Mouse (Mus musculus) midbrain, embryonic 14.5 days (tissue): ENCODE results near the gene Ppwd1. TPM values are rescaled to one million over a fixed set of nuclear protein-coding genes. Genes with fewer than 3 reads are reported as not detected.
A peak's percentile ranks its signal among the peaks of the same experiment; 100 is the strongest.

Source experiments
- ATAC-seq: fragments of 200-750 bp; cut with Nextera tagmentation; 2 replicates; pipeline ENCODE4 v1.8.0; 2017; ENCODE audit warnings: moderate number of reproducible peaks, moderate library complexity; ENCODE audit not compliant: low FRiP score, low TSS enrichment
- DNase-seq: peaks from one replicate; pipeline ENCODE4 v3.0.0-alpha.2; 2015
- H3K27ac ChIP-seq: fragments of 300-500 bp; sonication (generic); replicated peaks from 2 replicates; pipeline ENCODE4 v1.5.1; 2014; ENCODE audit warnings: mild to moderate bottlenecking, low read depth, low read length, moderate library complexity
- H3K27me3 ChIP-seq: fragments of 300-500 bp; sonication (generic); 2 replicates; pipeline ENCODE4 v1.6.1; 2014; ENCODE audit warnings: low read length, control low read depth, mixed read lengths; ENCODE audit not compliant: control insufficient read depth, insufficient read depth
- H3K36me3 ChIP-seq: fragments of 300-500 bp; sonication (generic); 2 replicates; pipeline ENCODE4 v1.6.1; 2014; ENCODE audit warnings: low read length, control low read depth; ENCODE audit not compliant: control insufficient read depth, insufficient read depth
- H3K4me1 ChIP-seq: fragments of 300-500 bp; sonication (generic); 2 replicates; pipeline ENCODE4 v1.6.1; 2014; ENCODE audit warnings: mild to moderate bottlenecking, antibody characterized with exemption, low read length, control low read depth; ENCODE audit not compliant: control insufficient read depth, insufficient read depth
- H3K4me2 ChIP-seq: fragments of 300-500 bp; sonication (generic); 2 replicates; pipeline ENCODE4 v1.6.1; 2014; ENCODE audit warnings: mild to moderate bottlenecking, low read length, moderate library complexity
- H3K4me3 ChIP-seq: fragments of 300-500 bp; sonication (generic); replicated peaks from 2 replicates; pipeline ENCODE4 v1.5.1; 2014; ENCODE audit warnings: low read depth, low read length
- H3K9ac ChIP-seq: fragments of 300-500 bp; sonication (generic); replicated peaks from 2 replicates; pipeline ENCODE4 v1.6.1; 2014; ENCODE audit warnings: mild to moderate bottlenecking, low read length, moderate library complexity
- H3K9me3 ChIP-seq: fragments of 300-500 bp; sonication (generic); 2 replicates; pipeline ENCODE4 v1.6.1; 2016; ENCODE audit warnings: low read length, control low read depth, mixed read lengths; ENCODE audit not compliant: control insufficient read depth
- WGBS: fragments of 180-500 bp; shearing (Covaris S2); extraction: QIAGEN DNeasy Blood & Tissue Kit; methylation state at CpG from one replicate; pipeline ENCODE4 v1.1.7; 2014; 5-methylcytosine and 5-hydroxymethylcytosine counted together
- polyA plus RNA-seq: library from polyadenylated mRNA; unstranded; fragments of >200 nt; fragmentation: Nextera tagmentation; extraction: Ambion mirVana; gene quantifications from 2 replicates; pipeline ENCODE4 v1.2.1, GENCODE M21; 2014

Gene Ppwd1
- polyA plus RNA-seq, 1 experiment from 2014 or later = 7.9 TPM

GRCm38 (mm10) chr13:104178650-104179121 lies 50.0 kb downstream of the Ppwd1 start, which contains the start of gene Trim23:
Trim23 (plus strand) TSS chr13:104178797.
- Histone ChIP-seq H3K36me3 (peaks cover 7% of the 10 kb centered on the region; the same call in 1 of the 2 replicates), H3K27ac (peak within 1 kb of the TSS; percentile 81), H3K9me3 (no peaks in the 10 kb centered on the region), H3K9ac (peak within 1 kb of the TSS; percentile 78), H3K4me3 (peak within 1 kb of the TSS; percentile 91), H3K4me2 (peak within 1 kb of the TSS; percentile 79), H3K4me1 (peaks cover 15% of the 10 kb centered on the region), H3K27me3 (no peaks in the 10 kb centered on the region)
- ATAC-seq (peak; percentile 99), DNase-seq (peak; percentile 100)
- WGBS = 0% methylated on average over 38 of the region's 38 CpGs

- Histone ChIP-seq H3K36me3 (peaks cover 7% of the 10 kb centered on the region; the same call in 1 of the 2 replicates), H3K9me3 (no peaks in the 10 kb centered on the region), H3K4me2 (peak within 1 kb of the TSS; percentile 79), H3K27ac (peak within 1 kb of the TSS; percentile 81), H3K4me3 (peak within 1 kb of the TSS; percentile 91), H3K27me3 (no peaks in the 10 kb centered on the region), H3K9ac (peak within 1 kb of the TSS; percentile 78), H3K4me1 (peaks cover 15% of the 10 kb centered on the region)
- WGBS = under 1% methylated on average over 32 of the region's 32 CpGs
- DNase-seq (peak; percentile 93), ATAC-seq (peak; percentile 92)
Observed at GRCm38 (mm10) chr13:104177796-104178649, 50.6 kb downstream of the Ppwd1 start, which contains the start of gene Trappc13. Trappc13 (minus strand) TSS chr13:104178469.

GRCm38 (mm10) chr13:104176874-104177273 lies 51.8 kb downstream of the Ppwd1 start:
- no peak for ATAC-seq
- 0 out of 2 replicates have a peak, but pooled peaks cover 5% of the 10 kb centered on the region for H3K36me3 ChIP-seq
- H3K9me3 ChIP-seq = no peaks in the 10 kb centered on the region
- DNase-seq = no peak
- H3K9ac ChIP-seq = no peak overlapping the region
- WGBS = 78% methylated on average over 3 of the region's 3 CpGs
- H3K4me3 ChIP-seq = peak overlapping the region; percentile 91; the same call in 1 of the 2 replicates
- H3K4me2 ChIP-seq = peak overlapping the region; percentile 70
- H3K4me1 ChIP-seq = peaks cover 15% of the 10 kb centered on the region
- no peak overlapping the region for H3K27ac ChIP-seq
- no peaks in the 10 kb centered on the region for H3K27me3 ChIP-seq

- H3K4me2 ChIP-seq = no peak overlapping the region
- H3K4me1 ChIP-seq = peaks cover 10% of the 10 kb centered on the region
- H3K27ac ChIP-seq = no peak overlapping the region
- DNase-seq (no peak), ATAC-seq (no peak)
- H3K4me3 ChIP-seq = no peak overlapping the region
- 0 out of 2 replicates have a peak, but pooled peaks cover 4% of the 10 kb centered on the region for H3K9me3 ChIP-seq
- no peaks in the 10 kb centered on the region for H3K27me3 ChIP-seq
- no peak overlapping the region for H3K9ac ChIP-seq
- H3K36me3 ChIP-seq = peaks cover 18% of the 10 kb centered on the region
Observed at GRCm38 (mm10) chr13:104172498-104172897, 56.1 kb downstream of the Ppwd1 start.

GRCm38 (mm10) chr13:104171711-104172110 lies 56.9 kb downstream of the Ppwd1 start:
- 96% methylated on average over 5 of the region's 5 CpGs for WGBS
- Histone ChIP-seq H3K27me3 (no peaks in the 10 kb centered on the region), H3K4me2 (no peak overlapping the region), H3K36me3 (peaks cover 21% of the 10 kb centered on the region), H3K4me1 (peaks cover 4% of the 10 kb centered on the region), H3K9ac (no peak overlapping the region), H3K4me3 (no peak overlapping the region), H3K27ac (no peak overlapping the region), H3K9me3 (0 out of 2 replicates have a peak, but pooled peaks cover 4% of the 10 kb centered on the region)
- ATAC-seq = no peak
- DNase-seq = no peak

- Histone ChIP-seq H3K36me3 (peaks cover 59% of the 10 kb centered on the region), H3K27me3 (no peaks in the 10 kb centered on the region), H3K4me1 (no peaks in the 10 kb centered on the region), H3K4me3 (no peak overlapping the region), H3K4me2 (no peak overlapping the region), H3K9me3 (no peaks in the 10 kb centered on the region), H3K9ac (no peak overlapping the region), H3K27ac (no peak overlapping the region)
- DNase-seq (no peak), ATAC-seq (no peak)
- 91% methylated on average over 1 of the region's 1 CpGs for WGBS
Observed at GRCm38 (mm10) chr13:104155686-104156085, 73.0 kb downstream of the Ppwd1 start.

Other genes starting within 250 kb of the Ppwd1 start
- gene Nln, start 119.2 kb downstream of the Ppwd1 start, polyA plus RNA-seq = 58.2 and 69.1 TPM in 2 replicates
- gene Sgtb, start 119.1 kb downstream of the Ppwd1 start, polyA plus RNA-seq = 21.3 and 32.3 TPM in 2 replicates
- 63.1 and 66.6 TPM in 2 replicates for gene Trappc13, start 50.4 kb downstream of the Ppwd1 start, polyA plus RNA-seq
- 40.1 and 42.3 TPM in 2 replicates for gene Trim23, start 50.0 kb downstream of the Ppwd1 start, polyA plus RNA-seq
- 12.0 and 12.9 TPM in 2 replicates for gene Cenpk, start 232 bp downstream of the Ppwd1 start, polyA plus RNA-seq
- gene Adamts6, start 59.0 kb upstream of the Ppwd1 start, polyA plus RNA-seq = 1.8 and 2.2 TPM in 2 replicates